Mouse (Mus musculus) cerebellum, postnatal 14 days (tissue): ENCODE results near the gene Stpg4.

Experiments used
- DNase-seq, 2 experiments: peaks; one replicate each; pipeline ENCODE4 v3.0.0; 2021; ENCODE audit warnings: mixed read lengths in 2 of 2

Gene Stpg4

DNA sequence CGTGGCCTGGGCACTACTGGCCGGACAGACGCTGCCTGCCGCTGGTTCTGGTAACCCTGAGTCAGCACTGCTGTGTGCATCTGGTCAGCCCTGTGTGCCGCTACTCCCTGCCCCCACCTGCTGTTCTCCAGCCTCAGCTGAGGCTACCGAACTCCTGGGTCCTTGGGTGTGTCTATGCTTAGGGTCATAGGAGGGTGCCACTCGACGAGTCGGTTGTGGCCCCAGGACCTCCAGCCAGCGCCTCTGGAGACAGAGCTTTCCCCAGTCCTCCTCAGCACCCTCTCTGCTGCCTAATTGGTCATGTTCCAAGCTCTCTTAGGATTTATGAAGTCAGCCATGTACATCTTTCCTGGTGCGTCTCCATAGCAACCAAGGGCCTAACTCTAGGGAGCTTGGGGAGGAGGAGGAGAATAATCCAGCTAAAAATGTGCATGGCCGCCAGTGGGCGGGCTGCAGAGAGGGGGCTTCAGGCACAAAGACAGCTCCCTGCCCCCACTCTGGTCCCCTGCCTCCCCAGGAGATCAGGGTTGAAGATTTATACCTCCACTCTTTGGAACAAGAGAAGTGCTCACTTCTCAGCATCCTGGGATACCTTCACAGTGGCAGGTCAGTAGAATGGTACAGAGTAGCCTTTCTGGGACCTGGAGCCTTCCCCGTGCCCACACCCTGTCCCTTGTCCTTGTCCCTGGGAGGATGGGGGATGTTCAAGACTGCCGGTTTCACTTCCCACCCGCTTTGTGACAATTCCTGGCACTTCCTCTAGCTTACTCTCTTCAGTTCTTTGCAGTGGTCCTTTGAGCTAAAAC, 49.0 kb downstream of the Stpg4 start:
- no peak for DNase-seq

- no peak for DNase-seq
Measured at GRCm38 (mm10) chr17:87377536-87377935, 50.0 kb downstream of the Stpg4 start.

GRCm38 (mm10) chr17:87376831-87377471, 50.6 kb downstream of the Stpg4 start:
- no peak for DNase-seq

DNA sequence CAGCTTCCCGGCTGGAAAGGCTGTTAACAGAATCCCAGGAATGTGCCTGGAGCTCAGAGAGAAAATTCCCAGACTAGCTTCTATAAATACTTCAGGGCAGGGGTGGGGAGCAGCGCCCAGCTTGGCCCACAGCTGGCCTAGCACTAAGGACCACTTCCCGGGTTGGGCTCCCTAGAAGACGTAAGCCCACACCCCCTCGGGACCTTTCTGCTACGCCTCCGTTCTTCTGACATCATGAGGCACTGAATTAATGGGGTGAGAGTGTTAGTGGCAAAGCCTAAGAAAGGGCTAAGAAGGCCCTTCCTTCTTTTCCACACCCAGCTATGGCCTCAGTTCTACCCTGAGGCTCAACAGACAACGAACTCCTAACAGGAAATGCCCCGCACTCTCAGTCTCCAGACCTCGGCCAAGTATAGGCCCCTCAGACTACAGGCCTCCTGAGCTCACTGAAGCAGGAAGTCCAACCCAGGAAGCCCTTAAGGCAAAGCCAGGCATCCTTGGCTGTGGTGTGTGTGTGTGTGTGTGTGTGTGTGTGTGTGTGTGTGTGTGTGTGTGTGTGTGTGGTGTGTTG, 51.5 kb downstream of the Stpg4 start:
- no peak for DNase-seq

DNA sequence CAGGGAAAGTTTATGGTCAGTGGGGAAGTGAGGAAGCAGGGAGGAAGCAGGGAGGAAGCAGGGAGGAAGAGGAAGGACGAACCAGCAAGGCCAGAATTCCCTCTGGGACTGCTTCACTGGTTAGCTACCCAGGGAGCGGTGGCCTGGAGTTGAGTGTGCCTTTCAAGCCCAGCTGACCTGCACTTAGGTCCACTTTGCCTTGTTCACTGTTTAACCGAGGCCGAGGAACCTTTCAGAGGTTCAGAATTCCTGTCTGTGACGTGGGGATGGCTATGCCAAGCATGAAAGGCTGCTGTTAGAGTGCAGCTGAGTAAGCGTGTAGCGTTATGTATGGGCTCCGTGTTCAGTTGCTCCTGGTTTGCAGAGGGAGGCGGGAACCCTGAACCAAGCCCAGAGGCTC, 54.2 kb downstream of the Stpg4 start:
- DNase-seq: no peak

DNA sequence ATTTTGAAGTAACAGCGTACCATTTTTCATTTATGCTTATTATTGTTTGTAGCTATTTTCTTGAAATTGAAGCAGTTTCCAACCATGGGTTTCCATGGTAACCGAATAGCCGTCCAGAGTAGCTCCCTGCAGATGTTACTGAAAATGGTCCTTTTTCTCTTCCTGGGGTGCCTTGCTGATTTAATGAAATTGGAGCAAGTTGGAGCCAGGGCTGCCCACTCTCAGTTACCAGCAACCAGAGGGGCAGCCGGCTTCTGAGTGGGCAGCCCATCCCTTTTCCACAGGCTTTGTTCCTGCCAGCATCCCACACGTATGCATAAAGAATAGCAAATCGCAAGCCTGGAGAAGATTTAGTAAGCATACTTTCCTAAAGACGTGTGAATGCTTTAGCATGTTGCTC, 55.4 kb downstream of the Stpg4 start:
- no peak for DNase-seq

GRCm38 (mm10) chr17:87369270-87369759, 58.2 kb downstream of the Stpg4 start:
- no peak for DNase-seq

- DNase-seq: no peak
Measured at GRCm38 (mm10) chr17:87368481-87368880, 59.1 kb downstream of the Stpg4 start.

GRCm38 (mm10) chr17:87367640-87368039, 59.9 kb downstream of the Stpg4 start:
- DNase-seq: peak; percentile 62 to 83

DNA sequence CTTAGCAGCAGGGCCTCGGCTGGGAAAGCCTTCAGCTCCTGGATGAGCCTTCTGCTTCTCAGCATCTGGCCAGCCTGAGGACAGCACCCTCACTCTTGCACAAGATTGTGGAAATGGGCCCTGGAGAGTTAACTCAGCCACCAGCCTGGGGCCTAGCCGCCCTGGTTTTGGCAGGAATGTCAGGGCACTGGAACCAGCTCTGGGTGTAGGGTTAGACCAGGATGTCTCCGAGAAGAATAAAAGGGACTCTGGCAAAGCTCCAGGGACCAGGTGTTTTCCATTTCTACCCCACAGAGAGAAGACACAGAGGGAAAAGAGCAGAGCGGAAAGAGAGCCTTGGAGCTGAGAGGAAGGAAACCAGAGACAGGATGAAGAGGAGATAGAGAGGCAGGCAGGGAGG, 60.3 kb downstream of the Stpg4 start:
- DNase-seq: no peak

DNA sequence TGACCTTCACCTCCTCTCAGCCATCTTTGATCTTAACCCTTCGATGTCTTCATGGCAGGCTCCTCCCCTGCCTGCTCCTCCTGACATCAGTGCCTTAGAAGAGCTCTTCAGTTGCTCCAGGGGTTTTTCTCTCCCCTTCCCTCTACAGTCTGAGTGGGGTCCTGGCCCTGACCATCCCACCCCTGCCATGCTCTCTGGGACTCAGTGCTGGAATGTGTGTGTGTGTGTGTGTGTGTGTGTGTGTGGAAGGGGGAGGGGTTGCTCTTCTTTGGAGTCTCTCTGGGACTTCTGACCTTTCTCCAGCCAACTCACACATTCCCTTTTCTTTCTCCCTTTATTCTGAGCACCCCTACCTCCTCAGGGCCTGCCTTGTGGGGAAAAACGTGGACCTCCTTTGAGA, 61.0 kb downstream of the Stpg4 start:
- no peak for DNase-seq

GRCm38 (mm10) chr17:87365268-87365667, 62.3 kb downstream of the Stpg4 start:
- no peak for DNase-seq

GRCm38 (mm10) chr17:87364108-87364507, 63.4 kb downstream of the Stpg4 start:
- no peak for DNase-seq

DNA sequence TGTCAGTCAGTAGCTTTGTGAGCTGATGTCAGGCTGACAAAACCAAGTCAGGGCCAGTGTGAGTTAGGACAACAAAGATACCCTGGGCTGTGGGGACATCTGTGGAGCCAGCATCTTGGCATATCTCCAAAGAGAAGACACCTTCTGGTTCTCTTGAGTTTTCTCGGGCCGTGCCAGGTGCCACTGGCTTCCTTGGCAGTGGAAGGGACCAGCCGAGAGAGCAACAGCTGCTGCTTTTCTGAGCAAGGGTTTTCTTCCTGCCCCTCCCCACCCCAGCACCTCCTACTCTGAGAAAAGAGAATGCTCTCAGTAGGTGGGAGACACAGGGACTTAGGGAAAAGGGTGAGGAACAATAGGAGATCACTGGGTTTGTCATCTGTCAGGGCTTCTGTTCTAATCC, 66.4 kb downstream of the Stpg4 start:
- peak; percentile 42 to 59 for DNase-seq

- DNase-seq: no peak
Measured at GRCm38 (mm10) chr17:87357506-87357905, 70.0 kb downstream of the Stpg4 start.

GRCm38 (mm10) chr17:87356261-87356660, 71.3 kb downstream of the Stpg4 start:
- DNase-seq: no peak

DNA sequence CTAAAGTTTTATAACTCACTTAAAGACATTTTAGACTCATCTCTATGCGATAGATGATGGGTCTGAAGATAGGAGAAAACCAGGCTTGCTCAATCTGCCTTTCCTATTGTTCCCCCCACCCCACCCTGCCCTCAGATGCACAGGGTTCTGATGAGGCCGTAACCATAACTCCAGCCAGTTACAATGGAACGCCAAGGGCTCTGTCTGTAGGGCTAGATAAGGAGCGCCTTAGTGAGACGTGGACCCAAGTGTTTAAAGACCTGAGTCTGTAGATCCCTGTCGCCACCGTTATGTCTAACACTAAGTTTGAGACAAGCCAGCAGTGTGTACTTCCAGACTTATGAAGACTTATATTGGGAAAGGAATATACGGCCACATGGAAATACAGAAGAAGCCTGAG, 72.1 kb downstream of the Stpg4 start:
- no peak for DNase-seq

DNA sequence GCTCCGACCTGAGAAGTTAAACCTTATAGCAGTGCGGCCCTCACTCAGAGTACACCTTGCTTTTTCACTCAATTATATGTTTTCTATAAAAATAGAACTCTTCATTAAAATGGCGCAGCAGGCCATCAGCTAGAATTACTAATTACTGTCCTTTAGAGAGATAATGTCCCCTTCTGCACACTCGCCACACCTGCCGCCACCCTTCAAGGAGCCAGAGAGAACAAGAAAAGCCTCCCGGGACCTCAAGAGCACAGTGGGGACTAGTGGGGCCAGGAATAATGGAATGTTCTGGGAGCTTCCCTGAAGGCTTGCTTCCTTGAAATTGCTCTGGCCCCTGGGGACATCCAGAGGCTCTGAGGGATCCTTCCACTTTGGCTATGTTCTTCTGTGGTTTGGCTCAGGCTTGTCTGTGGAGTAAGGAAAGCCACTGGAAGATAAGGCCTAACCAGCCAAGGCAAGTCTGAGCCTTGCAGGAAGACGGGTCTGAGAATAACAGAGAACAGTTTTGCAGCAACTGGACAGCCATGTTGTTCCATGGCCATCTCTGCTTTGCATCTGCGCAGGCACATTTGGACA, 73.7 kb downstream of the Stpg4 start:
- DNase-seq: no peak

DNA sequence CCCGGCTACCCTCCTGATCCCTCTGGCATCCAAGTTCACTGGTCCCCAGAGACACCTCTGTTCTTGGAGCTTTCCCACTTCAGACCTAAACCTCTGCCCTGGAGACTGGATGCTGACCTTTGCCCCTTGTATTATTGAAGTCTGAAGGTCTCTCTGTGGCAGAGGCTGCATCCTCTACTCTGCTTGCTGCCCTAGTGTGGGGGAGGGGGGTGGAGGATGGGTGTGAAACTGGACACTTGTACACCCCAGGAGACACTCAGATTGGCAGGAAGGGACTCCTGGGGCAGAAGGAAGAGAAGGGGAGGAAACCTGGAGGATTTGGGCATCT, 74.7 kb downstream of the Stpg4 start:
- no peak for DNase-seq

GRCm38 (mm10) chr17:87352106-87352897, 75.2 kb downstream of the Stpg4 start:
- no peak for DNase-seq

DNA sequence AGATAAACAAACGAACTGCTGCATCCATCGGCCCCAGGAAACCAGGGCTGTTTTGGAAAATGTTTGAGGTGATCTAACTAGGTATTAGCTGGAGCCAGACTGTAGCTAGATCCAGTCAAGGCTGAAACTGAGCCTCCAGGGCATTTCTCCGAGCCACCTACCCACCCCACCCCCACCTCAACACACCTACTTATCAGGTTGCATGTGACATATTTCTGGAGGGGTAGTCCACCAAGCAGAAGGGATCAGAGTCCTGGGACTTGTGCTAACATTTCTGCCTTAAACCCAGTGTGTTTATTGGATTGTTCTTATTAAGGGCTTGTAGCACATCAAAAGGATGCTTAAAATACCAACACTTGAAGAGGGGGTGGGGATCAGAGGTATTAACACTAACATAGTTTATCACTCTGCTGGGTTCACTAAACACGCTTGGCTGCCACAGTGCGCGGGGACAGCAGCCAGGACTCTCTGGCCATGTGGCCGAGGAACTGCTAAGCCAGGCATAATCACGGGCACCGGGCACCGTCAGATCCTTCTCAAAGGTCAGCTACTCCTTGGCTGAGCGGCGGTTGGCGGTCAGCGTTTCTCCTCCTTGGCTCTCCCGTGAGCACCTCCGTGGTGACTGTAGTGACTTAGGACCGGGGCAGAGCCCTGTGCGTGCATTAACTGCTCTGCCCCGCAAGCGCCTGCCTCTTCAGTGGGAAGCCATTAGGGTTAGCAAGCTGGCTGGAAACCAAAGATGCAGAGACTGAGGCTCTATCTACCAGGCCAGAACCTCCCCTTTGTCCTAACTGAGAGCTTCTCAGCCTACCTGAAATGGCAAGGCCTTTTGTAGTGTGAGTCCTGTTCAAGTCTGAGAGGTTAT, 76.1 kb downstream of the Stpg4 start:
- peak; percentile 73 to 80 for DNase-seq
